Mouse (Mus musculus): ENCODE results near the gene Ikzf2.

The Ikzf2 gene

DNA sequence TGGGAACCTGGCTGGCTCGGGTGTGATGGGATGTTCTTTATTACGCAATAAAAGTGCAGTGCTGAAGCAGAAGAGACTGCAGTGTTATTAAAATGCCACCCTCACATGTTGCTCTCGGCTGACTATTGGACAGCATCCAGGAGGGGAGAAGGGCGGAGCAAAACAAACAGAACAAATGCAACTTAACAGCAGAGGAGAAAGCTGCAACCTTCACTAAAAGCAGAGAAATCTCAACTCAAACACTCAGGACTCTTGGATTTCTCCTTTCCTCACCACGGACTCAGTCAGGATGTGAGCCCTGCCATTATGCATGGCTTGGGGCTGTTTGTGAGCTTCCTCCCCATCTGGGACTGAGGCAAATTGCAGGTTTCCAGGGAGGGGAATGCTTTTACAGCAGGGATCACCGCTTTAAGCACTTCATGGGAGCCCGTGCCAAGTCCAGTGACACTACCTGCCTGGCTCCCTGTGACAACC is 95.7 kb downstream of the Ikzf2 start:
- peak; percentile 46 for DNase-seq (ENCODE audit: low spot score)

DNA sequence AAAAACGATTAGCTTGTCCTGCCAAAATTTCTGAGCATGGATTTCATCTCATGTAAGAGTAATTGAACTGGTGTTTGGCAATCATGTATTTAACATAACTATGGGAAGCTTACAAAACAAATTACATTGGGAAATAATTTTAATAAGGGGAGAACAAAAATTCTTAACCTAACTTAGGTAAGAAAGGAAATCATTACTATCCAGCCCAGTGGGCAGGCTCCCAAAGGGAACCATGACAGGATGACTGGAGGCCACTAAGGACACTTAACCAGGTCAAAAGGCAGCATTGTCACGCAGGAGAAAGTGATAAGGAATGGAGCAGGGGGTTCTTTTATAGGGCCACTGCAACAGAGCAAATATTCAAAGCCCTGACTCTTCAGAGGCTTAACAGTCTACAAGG is 101.5 kb downstream of the Ikzf2 start:
- peak; percentile 18 for DNase-seq (ENCODE audit: low spot score)

DNA sequence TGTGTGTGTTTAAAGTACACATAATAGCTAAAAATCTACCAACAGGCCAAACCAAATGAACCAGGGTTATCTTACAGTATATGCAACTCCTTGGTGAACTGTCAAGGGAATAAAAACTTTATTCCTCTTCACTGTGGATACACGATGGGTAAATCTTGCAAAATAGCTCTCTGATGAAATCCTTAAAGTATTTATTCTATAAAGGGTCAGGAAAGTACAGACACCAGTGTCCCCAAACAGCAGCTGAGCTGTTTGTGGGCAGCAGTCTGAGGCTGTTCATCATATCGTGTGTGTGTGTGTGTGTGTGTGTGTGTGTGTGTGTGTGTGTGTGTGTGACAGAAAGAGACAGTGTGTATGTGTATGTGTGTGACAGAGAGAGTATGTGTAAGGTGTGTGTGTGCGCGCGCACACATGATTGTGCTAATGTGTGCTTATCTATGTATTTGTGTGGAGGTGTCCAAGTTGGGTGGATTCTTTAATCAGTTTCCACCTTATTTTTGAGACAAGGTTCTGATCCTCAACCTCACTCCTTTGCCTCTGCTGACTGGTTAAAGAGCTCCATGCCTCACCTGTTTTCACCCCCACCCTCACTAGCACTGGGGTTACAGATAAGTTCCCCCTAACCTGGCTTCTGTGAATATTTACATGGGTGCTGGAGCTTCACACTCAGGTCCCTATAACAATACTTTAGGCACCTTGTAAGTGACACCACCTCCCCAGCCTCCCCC is 102.9 kb downstream of the Ikzf2 start:
- peak; percentile 25 for DNase-seq (ENCODE audit: low spot score)

DNA sequence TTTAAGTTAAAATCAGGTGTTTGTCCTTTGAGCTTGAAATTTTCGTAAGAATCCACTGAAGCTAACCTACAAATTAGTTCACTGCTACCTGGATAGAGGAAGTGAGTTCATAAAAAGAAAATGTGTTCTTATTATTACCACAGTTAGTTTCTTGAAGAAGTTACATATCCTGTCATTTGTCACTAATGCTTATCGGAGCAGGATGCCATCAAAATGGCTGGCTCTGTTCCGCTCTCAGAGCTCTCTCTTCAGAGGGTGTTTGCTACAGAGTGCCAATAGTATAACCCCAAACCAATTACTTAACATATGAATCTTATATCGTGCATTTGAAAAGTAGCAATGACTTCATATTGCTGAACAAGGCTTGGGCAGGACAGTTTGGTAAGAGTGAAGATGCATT is 108.1 kb downstream of the Ikzf2 start:
- DNase-seq (ENCODE audit: low spot score), result no peak

DNA sequence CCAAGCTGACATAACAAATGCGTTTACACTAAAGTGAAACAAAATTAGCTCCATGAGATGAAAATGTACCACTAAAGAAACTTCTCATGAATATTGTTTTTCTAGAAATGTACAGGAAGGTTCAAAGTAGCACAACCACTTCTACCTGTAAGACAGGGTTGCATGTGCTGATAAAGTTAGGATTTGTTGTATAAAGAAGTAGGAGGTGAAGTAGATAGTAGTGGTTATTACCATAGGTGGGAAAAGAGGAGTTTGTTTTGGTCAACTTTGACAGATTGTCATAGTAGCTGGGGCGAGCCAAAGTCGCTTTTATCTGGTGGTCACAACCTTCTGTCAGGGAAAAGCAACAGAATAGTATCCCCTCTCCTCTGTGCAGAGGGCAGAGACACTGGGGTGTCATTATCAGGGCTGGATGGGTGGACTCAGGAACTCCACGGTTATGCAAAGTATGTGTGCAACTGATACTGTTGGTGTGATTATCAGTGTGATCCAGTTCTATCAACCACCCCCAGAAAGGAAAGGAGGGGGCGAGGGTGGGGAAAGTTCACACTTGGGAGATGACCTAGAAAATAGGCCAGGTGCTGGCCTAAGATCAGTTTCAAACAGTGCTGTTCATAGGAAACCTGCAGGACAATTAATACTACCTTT is 127.5 kb downstream of the Ikzf2 start:
- no peak for DNase-seq (ENCODE audit: low spot score)

DNA sequence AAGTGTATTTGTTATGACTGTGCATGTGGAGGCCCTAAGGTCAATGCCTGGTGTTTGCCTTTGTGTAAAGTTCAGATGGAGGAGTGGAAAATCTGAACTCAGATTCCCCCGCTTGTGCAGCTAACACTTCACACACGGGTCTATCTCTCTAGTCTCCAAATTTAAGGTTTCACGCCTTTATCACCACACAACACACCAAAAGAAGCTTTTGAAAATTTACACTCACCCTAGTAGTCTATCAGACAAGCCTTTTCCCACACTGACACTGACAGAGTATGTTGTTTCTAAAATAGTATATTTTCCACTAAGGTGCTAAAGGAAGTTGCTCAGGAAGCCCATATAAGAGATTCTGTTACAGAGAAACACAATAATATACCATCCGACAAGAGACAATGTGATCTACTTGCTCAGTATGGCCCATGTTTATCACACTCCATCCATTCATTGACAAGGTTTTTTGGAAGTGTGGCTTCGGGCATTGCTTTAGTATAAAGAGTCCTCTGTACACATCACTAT is 131.4 kb downstream of the Ikzf2 start:
- no peak for DNase-seq (ENCODE audit: low spot score)

DNA sequence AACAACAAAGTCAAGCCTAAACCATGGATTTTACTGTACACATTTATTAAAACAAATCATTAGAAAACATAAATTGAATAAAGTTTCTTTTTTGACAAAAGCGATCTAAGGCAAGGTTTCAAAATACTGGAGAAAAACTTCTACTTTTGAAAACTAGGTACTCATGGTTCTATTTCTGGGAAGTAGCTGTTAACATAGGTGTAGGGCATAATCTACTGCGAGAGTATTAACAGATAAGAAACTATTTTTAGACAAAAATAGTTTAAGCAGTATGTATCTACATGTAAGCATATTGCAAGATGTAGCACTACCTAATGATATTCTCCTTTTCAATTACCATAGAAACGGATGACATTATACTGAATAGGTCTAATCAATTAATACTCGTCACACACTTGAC is 137.1 kb downstream of the Ikzf2 start:
- DNase-seq (ENCODE audit: low spot score), result no peak

DNA sequence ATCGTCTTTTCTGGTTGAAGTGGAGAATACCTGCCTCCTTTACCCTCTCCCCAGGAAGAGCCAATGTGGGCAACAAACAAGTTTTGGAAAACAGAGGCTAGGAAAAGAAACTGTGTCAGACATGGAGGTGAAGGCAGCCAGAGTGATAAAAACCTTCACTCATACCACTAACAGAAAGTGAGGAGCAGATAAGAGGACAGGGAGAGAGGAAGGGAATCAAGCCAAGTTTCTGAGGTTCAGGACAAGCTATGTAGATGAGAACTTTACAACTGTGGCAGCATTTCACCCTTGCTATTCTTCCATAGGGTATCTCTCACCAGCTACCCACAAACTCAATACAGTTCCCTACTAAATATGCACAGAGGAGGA is 141.2 kb downstream of the Ikzf2 start:
- DNase-seq (ENCODE audit: low spot score), result no peak

DNA sequence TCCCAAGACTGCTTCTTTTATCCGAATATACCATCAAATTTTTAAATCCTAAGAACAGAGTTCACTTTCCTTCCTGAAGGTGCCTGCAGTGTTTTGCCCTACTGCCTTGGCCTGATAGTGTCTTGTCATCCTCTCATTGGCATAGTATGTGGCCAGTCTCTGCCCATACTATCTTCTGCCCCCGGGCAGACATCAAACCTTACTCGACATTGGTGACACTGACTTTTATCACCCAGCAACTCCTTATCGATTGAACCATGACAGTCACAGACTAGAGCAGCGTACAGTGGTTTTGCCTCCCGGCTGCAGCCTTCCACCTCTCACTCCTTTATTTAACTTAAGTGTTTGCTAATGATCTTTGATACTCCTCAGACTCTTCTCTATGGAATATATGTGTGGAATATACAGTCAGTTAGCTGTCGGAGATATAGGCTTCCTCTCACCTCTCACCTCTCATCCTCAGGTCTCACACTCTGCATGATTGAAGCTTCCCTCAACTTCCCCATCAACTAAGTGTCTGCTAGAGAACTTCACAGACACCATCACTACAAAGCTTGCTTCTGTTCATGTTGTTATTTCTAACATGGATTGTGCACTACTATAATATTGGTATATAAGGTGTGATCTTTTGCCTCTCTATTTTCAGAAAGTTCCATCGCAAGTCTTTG is 141.7 kb downstream of the Ikzf2 start:
- no peak for DNase-seq (ENCODE audit: low spot score)

DNA sequence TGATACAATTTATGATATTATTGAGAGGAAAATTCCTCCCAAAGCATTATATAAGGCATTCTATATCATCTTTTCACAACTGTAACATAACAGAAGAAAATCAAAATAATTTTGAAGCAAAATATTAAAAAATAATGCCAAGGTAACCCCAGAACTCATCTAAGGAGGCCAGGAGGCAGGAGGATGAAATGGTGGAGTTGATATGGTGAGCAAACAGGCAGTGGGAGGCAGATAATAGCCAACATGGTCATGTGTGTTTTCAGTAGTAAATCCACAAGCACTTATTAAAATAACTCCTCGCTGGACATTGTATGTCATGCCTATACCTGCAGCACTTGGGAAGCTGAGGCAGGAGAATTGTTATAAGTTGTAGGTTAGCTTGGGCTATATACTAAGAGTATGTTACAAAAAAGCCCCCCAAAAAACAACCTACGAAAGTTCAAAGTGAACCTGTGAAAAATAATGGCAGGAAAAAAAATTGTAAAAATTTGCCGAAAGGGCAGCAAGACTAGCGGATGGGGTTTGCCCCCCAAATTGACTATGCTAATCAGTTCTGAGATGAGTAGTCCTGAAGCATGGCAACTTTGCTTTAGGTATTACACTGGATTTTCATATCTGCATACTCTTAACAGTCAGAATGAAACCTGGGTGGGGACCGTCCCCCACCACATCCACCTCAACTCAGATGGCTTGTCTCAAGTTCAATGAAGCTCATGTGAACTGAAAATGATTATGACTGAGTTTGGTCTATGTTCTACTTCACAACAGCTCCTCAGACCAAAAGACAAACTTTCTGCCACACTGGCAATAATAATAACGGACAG is 143.1 kb downstream of the Ikzf2 start:
- DNase-seq (ENCODE audit: low spot score), result no peak

DNA sequence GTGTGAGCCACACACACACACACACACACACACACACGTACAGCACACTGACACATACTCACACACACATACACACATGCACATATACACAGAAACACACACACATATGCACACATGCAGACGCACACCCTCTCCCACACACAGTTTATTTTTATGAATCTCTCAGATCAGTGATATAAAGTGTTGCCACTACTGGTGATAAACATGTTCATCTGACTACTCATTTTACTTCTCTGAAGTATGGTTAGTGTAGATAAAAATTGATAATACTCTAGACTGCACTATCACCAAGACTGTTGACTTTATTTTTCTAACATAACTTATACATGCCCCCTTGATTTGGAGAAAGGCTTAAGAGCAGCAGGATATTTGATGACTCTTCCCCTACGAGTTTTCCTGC is 144.5 kb downstream of the Ikzf2 start:
- no peak for DNase-seq (ENCODE audit: low spot score)

DNA sequence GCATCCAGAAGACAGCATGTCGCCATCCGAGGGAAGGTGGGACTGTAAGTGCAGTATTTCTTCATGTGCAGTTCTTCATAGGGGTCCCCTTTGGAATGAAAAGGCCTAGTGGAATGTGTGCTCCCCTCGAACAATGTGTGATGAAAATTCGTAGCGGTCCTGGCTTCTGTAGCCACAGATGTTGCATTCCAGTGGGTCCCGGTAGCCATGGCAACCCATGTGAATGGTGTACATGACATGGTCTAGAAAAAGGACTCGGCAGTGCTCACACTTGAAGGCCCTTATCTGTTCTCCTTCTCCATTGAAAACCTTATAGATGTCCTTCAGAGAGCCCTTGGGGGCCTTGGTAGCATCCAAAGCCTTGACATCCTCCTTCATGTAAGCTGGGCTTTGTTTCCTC is 148.4 kb downstream of the Ikzf2 start:
- DNase-seq (ENCODE audit: low spot score), result no peak

DNA sequence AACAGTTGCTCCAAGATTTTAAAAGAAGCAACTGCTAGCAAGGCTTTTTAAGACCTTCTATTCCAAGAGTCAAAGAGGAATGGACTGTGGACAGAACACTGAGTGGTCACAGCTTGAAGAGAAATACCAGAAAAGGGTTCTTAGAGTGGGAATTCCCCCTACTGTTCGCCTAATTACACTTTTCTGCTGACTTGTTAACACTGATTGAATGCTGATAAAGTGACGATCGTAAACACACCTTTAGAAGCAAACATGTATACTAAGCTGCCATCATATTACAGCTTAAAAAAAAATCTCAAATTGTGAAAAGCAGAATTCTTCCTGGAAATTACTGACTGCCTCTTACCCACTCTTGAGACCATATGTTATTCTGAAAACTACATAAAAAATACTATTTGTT is 149.4 kb downstream of the Ikzf2 start:
- no peak for DNase-seq (ENCODE audit: low spot score)

DNA sequence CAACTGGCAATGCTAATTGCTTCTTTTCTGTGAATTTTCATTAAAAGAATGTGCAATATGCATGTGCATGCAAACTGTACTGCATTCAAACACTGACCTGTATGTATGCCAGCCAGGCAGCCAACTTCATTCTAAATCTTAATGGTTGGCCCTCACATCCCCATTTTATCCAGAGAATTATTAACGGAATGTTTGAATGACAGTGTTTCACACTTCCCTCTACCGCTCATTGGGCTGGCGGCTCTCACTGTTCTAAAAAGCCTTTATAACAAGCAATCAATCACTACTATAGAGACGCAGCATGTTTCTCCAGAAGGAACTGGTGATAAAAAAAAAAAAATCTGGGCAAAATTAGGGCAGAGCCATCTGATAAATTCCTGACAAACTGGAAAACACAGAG is 151.5 kb downstream of the Ikzf2 start:
- no peak for DNase-seq (ENCODE audit: low spot score)

DNA sequence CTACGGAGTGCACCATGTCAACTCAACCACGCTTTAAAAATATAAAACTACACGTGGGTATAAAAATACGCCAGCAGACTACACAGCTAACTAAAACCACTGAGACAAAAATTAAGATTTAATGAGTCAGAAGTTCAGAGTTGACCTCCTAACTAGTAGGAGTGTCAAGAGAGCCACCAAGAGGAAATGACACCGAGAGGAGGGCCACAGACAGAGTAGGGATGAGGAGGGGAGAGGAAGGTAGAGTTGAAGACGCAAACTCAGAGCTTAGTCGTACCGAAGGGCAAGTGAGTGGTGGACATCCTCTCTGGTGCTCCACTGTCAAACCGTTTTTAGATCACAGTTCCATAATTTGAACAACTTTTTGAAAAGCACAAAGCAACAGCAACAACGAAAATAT is 154.0 kb downstream of the Ikzf2 start:
- no peak for DNase-seq (ENCODE audit: low spot score)

DNA sequence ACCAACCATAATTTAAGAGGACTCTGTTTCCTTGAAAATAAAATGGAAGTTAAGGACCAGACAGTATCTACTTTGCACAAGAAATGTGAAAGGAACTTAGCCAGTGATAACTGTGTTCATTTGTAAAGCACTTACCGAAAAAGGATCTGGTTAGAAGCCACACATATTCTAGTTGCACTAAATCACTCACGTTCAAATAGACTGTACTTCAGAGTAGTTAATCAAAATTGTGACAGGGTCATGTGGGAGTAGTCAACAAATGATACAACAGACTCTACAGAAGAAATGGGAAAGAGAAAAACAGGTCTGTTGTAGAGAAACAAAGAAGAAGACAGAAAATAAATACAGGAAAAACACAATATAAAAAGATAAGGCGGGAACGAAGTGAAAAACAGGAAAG is 158.3 kb downstream of the Ikzf2 start:
- peak; percentile 5 for DNase-seq (ENCODE audit: low spot score)

DNA sequence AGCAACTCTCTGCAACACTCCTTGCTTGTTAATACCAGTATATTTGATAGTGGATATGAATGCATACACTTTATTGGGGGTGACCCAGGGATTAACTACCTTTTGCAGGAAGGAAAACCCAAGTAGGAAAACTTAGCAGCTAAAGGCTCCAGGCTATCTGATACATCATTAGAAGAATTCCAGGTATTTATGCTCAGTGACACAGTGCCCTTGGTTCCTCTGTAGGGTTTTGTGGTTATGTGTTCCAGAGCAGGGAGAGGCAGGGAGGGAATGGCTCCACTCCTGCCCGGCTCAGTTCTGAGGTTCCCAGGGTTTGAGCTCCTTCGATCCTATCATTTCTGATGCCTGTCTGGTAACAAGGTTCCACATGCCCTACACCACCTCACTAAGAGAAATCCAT is 165.4 kb downstream of the Ikzf2 start:
- no peak for DNase-seq (ENCODE audit: low spot score)

DNA sequence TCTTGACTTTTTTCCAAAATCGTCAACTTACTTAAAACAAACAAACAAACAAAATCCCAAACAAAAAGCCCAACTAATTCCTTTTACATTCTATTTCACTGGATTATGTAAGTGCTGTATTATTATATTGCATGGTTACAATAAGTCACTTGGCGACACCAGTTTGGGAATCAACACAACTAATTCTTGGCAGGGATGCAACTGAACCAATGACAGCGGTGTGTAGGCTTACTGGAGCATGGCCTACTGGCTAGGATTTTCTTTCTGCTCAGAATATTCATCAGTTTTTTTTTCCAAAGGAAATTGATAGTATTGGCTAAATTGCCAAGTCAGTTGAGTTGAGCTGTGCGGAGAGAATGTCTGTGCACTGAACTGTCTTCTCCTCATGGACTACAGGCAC is 167.7 kb downstream of the Ikzf2 start:
- DNase-seq (ENCODE audit: low spot score), result peak; percentile 14

DNA sequence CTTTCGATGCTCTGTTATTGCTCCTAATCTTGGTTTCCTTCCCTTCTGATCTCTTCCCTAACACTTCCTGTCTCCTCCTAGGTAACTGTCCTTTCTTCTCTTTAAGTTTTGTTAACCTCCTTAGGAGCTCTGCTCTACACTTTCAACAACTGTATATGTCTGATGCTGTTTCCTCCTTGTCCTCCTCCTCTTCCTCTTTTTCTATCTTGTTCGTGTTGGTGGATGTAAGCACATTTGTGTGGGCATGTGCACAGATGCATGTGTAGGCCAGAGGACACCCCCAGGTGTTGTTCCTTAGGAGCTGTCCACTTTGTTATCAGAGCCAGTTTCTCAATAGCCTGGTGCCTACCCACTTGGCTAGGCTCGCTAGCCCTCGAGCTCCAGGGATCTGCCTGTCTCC is 169.0 kb downstream of the Ikzf2 start:
- no peak for DNase-seq (ENCODE audit: low spot score)

DNA sequence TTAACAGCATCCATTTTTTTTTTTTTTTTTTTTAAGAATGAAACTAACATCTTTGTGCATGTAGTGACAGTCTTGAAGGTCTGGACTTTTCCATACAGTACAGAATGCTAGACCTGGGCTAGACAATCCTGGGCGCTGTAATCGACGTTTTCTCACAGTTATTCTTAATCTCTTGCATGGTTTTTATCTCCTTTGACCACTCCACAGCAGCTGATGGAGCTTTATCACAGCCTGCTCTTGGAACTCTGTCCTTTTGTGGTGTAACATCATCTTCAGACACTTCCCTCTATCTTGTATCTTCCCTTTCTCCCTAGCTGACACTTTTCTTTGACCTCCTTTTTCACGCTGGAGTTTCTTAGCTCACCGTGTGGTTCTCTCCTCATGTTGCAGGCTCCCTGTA is 170.9 kb downstream of the Ikzf2 start:
- DNase-seq (ENCODE audit: low spot score), result no peak

DNA sequence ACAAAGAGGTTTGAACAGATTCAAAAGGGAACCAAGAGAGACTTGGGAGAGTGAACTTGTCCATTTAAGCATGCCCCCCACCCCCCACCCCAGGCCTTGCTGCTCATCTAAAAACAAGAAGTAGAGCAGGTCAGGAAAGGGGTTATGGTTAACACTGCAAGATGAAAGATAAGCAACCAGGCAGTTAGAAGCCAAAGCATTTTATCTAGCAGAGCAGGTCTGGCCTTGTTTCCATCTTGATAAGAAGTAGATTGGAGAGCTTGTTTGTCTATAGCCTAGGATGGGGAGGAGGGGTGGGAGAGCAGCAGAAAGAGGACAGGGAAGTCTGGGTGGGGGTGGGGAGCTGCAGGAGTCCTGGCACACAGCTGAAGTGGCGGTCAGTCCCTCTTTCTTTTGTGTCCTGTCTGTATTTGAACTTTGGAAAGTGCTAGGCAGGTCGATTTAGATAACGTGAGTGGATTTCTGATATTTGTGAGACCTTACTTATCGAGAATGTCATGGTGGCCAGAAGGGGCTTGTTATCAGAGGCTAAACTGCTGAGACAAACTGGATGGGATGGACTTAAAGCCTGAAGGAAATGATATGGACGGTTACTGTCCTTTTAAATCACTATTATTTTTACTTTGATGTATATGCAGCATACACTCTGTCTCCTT is 173.3 kb downstream of the Ikzf2 start:
- DNase-seq (ENCODE audit: low spot score), result no peak

DNA sequence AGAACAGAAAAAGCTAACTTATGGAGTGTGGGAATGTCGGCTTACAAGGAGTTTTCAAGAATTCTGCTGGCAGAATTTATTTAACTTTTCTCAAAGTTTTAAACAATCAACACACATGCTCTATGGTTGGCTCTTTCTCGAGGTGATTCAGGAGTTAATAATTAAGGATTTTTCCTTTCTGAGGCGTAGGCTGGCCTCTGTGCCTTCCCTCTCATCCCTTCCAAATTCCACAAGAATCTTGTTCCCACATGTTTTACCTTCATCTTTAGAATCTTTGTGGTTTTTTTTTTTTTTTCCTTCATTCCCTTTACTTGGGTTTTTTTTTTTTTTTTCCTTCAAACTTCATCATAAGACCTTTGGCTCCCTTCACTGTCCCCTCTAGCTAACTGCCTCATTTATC is 178.8 kb downstream of the Ikzf2 start:
- DNase-seq (ENCODE audit: low spot score), result no peak

Data from adipocyte (in vitro differentiated cells).